Mouse (Mus musculus): ENCODE data around the gene Ttll10.

Ttll10 gene

GRCm38 (mm10) chr4:156065156-156065894 lies 6.1 kb upstream of the Ttll10 start:
- no peak for DNase-seq (ENCODE audit: low spot score)

DNA sequence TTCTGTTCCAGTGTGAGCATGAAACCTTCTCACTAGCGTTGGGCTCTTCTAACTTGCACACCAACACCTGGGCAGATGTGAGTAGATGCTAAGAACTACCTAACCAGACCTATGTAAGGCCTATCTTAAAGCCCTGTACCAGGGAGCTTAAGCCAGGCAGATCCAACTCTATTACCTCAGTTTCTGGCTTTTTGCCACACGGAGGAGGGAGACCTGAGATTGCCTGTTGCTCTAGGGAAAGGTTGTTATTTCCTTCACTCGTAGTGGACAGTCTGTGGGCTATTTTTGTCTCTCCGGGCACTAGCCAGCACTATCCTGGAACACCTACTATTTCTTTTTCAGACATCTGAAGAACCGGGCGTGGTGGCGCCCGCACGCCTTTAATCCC lies 5.3 kb upstream of the Ttll10 start:
- no peak for DNase-seq (ENCODE audit: low spot score)

- no peak for DNase-seq (ENCODE audit: low spot score)
Measured at GRCm38 (mm10) chr4:156063861-156064509, 4.8 kb upstream of the Ttll10 start.

- DNase-seq (ENCODE audit: low spot score): peak; percentile 52
Measured at GRCm38 (mm10) chr4:156059713-156060112, 499 bp upstream of the Ttll10 start.

- DNase-seq (ENCODE audit: low spot score): no peak
Measured at GRCm38 (mm10) chr4:156058826-156059225, 388 bp downstream of the Ttll10 start.

DNA sequence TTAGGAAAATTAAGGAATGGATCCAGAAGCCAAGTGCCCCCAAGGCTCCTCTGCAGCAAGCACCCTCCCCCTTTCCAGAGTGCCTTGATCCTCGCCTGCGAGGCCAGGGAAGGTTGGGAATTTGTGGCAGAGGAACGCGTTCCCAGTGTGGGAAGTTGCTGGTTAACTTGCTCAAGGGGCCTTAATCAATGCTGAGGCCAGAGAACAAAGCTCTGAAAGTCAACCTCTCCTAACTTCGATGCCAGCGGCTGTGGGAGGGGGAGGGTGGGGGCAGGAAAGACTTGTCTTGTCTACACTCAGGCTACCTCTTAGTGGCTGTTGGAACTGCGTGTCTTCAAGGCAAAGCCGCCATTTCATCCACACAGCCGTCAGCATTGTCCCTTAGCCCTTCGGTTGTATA lies 1.5 kb downstream of the Ttll10 start:
- DNase-seq (ENCODE audit: low spot score): no peak

DNA sequence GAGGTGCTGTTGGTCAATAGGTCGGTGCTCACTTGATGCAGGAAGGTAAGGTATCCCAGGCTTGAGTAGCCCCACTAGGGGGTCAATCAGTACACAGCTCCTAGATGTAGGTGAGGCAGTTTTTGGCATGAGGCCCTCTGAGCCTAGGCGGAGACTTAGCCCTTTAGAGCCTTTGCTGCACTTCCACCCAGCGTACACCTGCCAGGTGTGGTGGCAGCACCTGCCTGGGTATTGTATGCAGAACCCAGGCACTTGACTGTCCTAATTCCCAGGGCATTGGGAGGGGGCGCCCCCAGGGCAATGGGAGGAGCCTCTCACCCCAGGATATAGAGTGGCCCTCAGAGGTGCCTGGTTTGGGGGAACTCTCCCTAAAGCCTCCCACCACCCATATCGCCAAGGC lies 4.0 kb downstream of the Ttll10 start:
- no peak for DNase-seq (ENCODE audit: low spot score)

DNA sequence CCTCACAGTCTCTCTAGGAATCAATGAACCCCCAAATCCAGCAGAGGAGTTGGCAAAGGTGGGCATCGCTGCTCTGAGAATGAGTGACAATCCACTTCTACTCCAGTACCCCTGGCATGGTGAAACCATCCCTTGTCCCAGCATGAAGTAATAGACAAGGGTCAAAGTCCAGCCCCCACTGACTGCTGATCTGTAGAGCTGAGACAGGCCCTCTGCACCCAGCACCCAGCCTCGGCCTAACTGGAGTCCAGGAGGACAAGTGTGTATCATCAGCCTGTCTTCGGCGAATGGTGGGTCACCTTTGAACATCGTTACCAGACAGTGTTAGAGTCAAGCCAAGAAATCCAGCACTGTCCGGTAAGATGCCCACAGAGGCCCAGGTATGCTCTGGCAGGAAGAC lies 4.6 kb downstream of the Ttll10 start:
- no peak for DNase-seq (ENCODE audit: low spot score)

DNA sequence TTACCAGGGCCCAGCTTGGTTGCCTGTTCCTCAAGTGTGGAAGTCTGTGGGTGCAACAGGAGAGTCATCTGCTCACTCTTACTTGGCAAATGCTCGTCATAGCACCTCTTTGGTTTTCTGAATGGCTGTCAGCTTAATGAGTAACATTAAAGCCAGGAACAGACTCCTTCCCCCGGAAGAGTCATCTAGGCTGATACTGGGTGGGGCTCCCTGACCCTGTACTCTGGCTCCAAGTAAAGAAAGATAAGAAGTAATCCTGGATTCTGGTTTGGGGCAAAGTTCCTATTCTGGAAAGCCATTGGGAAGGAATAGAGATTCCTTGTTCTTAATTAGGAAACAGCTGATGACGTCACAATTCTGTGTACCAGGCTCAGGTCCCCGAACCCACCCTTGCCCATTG lies 5.1 kb downstream of the Ttll10 start:
- no peak for DNase-seq (ENCODE audit: low spot score)

GRCm38 (mm10) chr4:156053113-156053512 lies 6.1 kb downstream of the Ttll10 start:
- DNase-seq (ENCODE audit: low spot score): no peak

GRCm38 (mm10) chr4:156050391-156050980 lies 8.7 kb downstream of the Ttll10 start:
- no peak for DNase-seq (ENCODE audit: low spot score)

DNA sequence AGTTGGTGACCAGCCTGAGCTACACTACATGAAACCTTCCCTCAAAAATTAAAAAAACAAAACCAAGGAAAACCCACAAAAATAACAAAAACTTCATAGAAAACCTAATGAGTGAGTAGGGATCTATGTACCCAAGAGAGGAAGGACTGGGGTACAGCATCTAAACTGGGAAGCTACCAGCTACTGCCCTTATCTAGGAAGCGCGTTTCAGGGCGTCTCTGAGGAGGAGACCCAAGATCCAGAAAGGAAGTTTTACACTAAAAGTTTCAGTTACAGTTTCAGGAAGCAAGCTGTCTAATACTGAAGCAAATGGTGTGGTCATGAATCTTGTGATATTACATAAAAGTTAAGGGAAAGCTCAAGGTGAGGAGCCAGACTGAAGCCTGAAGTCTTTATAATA lies 9.4 kb downstream of the Ttll10 start:
- DNase-seq (ENCODE audit: low spot score): no peak

DNA sequence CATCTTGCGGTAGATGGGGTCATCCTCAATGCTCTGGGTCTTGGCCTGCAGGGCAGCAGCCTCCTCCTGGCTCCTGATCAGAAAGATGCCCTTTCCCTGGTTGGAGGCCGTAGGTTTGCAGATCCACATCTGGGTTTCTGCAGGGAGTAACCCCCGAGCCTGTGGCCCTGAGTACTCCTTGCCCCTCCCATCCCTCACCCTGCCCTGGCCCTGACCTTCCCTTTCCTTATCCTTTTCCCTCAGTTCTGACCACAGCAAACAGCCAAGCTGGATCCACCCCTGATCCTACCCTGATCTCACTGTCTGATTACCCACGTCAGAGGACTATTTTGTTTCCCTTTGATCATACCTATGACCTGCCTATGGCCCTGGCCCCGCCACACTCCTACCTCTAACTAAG lies 14.5 kb downstream of the Ttll10 start:
- no peak for DNase-seq (ENCODE audit: low spot score)

DNA sequence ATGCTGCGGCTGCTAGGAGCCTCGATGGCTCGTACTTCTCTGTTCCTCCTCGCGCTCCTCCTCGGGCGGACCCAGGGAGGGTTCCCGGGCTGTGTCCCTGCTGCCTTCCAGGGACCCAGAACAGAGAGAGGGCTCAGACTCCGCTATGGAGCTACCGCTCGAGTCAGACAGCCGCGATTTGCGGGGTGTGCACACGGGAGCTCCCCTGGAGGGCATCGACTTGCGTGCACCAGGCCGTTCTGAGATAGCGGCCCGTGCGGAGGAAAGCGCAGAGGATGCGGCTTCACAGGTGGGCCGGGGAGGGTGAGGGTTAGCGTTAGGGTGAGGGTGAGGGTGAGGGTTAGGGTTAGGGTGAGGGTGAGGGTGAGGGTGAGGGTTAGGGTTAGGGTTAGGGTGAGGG lies 24.3 kb downstream of the Ttll10 start:
- no peak for DNase-seq (ENCODE audit: low spot score)

DNA sequence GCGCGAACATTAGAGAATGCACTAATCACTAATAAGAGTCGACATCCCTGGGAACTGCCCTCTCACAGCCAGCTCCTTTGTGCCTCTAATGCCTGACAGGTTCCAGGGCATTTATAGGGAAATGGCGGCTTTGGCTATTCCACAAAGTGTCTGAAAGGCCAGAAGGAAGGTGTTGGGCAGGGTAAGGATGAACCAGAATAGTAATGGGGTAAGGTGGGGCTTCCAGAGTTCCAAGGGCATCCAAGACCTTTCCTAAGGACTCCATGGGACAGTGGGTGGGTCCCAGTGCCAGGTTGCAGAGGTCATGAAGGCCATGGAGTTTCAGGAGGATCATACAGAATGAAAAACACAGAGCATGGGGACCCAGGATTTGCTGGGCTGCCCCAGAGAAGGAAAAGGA lies 24.9 kb downstream of the Ttll10 start:
- DNase-seq (ENCODE audit: low spot score): no peak

- DNase-seq (ENCODE audit: low spot score): peak; percentile 76
Measured at GRCm38 (mm10) chr4:156033476-156034119, 25.6 kb downstream of the Ttll10 start.

DNA sequence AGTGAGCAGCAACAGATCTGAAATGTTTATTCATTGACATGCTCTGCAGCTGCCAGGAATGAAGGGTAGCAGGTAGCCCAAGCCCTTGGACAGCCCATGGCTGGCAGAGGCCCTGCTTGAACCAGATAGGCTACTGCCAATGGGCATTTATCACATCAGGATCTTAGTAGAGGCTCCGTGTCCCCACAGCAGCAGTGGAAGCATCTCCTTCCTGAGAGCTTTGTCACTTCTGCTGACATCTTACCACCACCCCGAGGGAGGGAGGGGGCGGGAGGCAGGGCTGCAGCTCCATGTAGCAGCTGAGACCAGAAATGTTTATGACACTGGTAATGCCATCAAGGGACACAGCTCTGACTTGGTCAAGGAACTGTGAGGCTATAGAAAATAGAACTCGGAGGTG lies 26.4 kb downstream of the Ttll10 start:
- no peak for DNase-seq (ENCODE audit: low spot score)

- peak; percentile 86 for DNase-seq (ENCODE audit: low spot score)
Measured at GRCm38 (mm10) chr4:156031593-156032391, 27.4 kb downstream of the Ttll10 start.

- no peak for DNase-seq (ENCODE audit: low spot score)
Measured at GRCm38 (mm10) chr4:156031255-156031592, 28.0 kb downstream of the Ttll10 start.

GRCm38 (mm10) chr4:156030651-156031118 lies 28.5 kb downstream of the Ttll10 start:
- no peak for DNase-seq (ENCODE audit: low spot score)

DNA sequence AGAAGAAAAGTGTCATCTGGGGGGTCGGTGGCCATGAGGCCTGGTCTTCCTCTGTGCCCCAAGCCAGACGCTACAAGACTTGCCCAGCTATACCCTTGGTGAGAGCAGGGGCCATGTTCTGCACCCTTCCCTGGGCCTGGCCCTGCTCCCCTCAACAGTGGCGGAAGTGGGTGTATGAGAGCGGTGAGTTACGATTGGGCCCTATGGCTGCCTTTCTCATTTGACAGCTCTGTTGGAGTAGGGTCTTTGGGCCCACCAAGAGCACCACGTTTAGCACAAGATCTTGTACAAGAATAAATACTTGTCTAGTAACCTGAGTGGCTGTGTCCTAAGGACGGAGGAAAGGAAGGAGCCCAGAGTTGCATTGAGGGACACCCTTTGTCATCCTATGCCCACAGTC lies 30.6 kb downstream of the Ttll10 start:
- no peak for DNase-seq (ENCODE audit: low spot score)

DNA sequence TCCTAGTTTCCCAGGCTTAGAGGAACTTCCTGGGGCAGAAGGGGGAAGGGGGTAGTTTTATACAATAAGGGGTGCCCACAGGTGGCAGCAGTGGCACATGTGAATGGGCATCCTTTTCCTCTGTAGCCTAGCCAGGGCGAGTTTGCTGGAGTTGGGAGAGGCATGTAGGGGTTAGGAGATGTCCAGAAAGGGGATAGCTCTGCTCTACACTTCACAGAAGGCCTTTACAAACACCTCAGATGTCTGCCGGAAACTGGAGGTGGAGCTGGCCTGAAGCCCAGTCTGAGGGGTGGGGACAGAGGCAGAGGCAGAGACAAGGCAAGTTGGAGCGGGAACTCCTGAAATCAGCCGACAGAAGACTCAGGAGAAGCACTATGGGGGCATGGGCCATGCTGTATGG lies 33.2 kb downstream of the Ttll10 start, which contains the start of gene Tnfrsf18:
Gene Tnfrsf18 (plus strand): TSS at position 152 of the 400 bp plus-strand sequence.
- DNase-seq (ENCODE audit: low spot score): no peak

Measured in embryo, embryonic 10 days (tissue).